Mouse (Mus musculus) T-helper 2 cell (primary cell): ENCODE results near the gene Tbc1d22a.

ENCODE experiments used
- in situ Hi-C: fragments of 300-600 bp; cut with MboI, MseI; formaldehyde crosslinking; loops from one replicate; pipeline ENCODE4 v1.15.1; 2025; ENCODE audit warnings: high pct_unique_total_duplicates

Gene Tbc1d22a

DNA sequence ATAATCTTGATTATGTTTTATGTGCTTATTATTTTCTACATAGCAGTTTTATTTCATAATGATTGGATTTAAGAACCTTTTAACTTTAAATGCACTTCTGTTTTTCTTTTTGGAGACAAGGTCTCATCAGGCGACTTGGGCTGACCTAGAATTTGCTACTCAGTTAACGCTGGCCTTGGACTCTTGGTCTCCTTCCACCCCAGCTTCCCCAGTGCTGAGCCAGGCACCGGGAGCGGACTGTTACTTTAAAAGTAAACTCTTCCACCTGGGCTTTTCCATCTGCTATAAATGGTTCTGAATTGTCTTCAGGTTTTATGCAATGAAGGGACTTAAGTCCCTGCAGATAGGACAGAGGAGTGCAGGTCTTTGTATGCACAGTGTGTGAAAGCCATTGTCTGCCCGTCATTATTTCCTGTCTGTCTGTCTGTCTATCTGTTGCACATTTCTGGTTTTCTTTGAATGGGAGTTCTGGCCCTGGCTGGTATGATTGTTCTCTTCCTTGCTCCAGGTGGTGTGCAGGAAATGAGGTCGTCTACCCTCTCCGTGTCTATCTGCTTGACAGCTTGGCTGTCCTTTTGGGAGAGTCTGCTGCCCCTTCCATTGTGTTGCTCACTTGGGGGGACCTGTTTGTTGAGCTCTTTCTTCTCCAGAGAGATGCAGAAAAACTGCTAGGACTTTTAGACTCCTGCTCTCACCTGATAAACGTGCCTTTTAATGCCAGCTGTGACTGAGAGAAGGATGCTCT is 117.4 kb downstream of the Tbc1d22a start:
- in situ Hi-C loops, result no loop called here

DNA sequence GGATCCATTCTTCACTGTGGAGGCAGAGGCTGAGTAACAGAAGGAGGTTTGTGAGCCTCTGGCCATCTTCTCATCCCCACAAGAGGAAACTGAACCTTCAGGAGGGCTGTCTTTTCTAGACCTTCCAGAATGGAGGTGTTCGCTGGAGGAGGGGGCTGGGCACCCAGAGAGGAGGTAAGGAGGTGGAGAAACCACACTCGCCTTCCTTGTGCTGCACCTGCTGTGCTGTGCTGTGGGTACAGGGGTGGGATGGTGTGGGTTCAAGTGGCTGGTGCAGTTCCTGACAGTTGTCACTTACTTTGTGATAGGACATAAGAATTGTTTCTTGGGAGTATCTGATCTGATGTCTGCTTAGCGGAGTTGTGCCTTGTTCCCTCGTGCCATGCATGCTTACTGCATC is 118.9 kb downstream of the Tbc1d22a start:
- in situ Hi-C loops, result no loop called here

DNA sequence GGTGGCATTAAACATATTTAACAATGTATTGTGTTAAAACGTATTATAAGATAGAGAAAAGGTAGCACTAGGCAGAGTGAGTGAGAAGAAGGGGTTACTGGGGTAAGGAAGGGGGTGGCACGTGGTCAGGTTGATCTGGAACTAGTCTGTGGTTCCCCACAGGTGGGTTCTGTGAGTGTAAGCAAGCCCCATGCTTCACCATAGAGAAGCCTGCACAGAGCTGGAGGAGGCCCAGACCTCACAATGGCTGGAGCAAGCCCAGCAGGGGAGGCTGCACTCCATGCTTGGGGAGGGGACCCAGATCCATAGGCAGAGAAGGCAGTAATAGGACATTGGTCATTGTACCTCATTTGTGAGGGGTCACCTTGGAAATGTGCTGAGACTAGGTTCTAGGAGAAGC is 119.3 kb downstream of the Tbc1d22a start:
- in situ Hi-C loops, result no loop called here

DNA sequence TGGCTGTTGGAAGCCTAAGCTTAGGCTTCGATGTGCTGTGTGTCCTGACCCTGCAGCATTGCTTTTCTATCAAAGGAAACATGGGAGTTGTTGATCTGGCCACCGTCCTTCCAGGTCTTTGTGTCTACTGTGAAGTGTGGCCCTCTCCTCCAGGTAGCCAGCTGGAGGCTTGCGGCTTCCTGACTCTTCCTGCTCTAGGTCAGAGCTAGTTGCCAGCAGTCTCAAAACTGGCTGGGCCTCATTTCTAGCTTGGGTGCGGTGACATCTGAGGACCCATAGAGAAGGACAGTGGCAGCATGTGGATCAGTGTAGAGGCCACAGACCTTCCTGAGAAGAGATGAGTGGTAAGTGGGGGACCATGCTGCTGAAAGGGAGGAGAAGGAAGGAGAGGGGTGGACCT is 120.0 kb downstream of the Tbc1d22a start:
- in situ Hi-C loops, result no loop called here

DNA sequence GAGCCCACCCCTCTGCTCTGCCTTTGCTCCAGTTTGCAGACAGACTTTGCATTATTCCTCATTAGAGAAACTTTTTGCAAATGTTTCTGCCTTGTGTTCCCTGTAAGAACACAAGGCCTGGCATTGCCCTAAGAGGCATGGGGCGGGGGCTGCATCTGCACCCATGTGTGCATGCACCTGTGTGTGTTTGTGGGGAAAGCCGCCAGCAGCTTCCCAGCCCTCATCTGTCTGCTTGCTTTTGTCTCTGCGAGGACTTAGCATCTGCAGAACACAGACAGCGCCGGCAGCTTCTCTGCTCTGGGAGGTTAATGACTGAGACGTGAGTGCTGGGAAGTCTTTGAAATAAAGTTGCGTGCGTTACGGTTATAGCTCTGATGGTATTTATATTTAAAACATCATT is 120.5 kb downstream of the Tbc1d22a start:
- in situ Hi-C loops, result no loop called here

DNA sequence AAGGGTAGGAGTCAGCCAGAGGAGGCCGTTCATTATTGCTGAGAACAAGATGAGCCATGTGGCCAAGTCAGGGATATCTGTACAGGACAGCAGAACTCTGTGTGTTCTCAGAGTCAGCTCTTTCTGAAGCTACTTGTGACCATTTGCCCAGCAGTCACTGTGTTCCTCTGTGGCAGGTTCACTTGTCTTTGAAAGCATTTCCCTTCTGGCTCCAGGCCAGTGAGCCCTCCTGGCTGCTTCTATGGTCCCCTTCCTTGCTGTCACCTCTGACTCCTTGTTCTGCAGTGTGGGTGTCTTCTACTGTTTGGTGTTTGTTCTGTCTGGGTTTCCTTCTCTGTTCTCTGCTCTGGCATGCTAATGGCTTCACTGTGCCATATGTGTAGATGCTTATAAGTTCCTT is 121.5 kb downstream of the Tbc1d22a start:
- in situ Hi-C loops, result no loop called here

DNA sequence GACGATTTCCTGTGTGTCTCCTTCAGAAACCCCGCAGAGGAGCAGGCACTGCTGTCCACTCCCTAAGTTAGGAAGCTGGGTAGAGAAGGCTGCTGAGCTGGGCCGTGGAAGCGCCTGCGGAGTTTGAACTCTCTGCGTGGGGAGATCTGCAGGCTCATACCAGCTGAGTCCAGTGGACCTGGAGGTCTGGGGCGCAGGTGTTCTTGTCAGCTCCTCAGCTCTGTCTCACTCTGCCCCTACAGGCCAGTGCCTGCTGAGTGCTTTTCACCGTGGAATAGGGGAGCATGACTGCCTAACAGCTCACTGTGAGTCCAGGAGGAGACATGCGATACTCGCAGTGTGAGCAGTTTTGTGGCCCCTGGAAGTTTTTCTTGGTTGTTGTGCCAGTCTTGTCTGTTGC is 123.5 kb downstream of the Tbc1d22a start:
- in situ Hi-C loops, result no loop called here

DNA sequence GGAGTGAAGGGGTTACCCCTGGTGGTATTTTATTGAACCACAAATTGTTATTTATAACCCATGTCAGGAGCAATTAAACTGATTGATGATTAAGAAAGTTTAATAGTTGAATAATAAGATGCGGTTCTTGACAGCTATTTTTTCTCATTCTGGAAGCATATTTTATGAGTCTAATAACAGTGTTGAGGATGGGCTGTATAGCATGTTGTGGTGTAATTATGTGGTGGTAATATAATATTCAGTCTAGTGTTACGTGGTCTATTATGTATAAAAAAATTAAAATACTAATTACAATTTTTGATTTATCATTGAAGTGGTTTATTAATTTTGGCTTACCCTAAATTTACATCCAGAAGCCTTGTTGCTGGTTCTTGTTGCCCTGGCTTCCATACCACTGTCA is 125.5 kb downstream of the Tbc1d22a start:
- in situ Hi-C loops, result no loop called here

DNA sequence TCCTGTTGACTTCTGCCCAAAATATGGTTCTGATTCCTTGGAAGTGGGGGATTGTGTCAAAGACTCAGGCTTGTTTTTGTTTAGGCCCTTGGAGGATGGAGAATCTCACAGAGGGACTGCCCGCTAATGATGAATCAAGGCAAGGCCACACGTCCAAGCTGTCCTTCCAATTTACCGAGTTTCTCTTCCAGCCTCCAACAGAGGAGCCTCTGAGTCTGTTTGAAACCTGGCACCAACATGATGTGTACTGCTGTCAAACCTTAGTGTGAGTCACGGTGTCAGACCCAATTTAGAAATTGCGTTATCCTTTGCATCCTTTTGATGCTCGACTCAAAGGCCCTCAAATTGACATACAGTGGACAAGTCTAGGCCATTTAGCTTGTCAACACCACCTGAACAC is 126.5 kb downstream of the Tbc1d22a start:
- in situ Hi-C loops, result no loop called here

DNA sequence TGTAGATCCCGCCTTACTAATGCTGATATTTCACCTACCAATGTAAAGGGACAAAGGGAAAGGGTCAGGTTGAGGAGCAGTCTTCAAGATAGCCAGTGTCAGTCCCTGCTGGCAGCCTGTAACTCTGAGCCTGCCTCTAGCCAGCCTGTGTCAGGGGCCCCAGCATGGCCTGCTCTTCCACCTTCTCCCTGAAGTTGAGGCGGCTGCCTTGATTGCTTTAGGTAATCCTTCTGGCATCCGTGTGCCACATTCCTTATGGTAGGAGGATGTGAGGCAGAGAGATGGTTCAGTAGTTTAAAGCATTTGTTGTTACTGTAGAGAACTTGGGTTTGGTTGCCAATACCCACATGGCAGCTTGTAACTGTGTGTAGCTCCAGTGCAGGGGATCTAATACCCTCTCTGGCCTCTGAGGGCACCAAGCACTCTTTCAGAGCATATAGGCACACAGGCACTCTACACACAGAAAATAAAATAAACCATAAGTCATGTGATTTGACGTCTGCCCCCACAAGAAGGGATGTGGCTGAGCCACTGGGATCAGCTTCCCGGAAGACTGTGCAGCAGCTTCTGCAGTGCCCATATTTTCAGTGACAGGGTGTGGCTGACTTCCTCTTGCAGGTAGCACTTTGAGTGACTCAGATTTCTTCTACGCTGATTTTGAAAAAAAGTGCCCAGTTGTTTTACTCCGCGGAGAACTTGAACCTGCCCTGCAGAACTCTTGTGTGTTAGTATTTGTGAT is 128.5 kb downstream of the Tbc1d22a start:
- in situ Hi-C loops, result no loop called here

DNA sequence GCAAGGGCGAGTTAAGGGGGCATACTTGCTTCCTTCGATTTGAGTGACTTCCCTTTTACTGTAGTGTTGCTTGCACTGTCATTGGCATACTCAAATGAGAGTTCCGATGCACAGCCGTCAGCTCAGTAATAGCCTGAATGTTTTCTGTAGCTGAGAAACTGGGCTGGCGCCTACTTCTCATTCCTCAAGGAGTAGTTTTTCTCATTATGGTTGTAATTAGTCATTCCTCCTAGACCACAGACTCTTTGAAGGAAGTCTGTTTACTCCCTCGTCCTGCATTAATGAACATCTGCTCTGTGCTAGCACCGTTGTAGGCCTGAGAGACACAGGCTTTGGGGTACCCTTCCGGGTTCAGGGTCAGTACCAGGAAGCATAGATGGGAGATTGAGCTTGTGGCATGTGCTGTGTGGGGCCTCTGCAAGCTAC is 130.7 kb downstream of the Tbc1d22a start:
- in situ Hi-C loops, result no loop called here

DNA sequence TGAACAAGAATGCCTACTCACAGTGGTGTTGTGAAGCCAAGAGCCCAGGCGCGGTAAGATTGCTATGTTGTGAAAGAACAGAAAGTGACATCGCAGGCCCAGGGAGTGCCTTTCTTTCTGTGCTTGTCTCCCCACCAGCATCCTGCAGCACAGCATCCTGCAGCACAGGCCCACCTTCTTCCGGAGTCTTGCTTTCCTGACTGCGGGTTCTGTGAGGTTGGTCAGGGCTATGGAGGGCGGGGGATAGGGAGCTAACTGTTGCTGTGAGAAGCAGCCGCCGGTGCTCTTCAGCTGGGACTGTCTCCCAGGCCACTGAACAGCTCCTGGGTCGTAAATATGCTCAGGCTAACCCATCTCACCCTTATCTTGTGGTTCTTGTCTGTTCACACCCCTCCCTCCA is 131.6 kb downstream of the Tbc1d22a start:
- in situ Hi-C loops, result no loop called here

DNA sequence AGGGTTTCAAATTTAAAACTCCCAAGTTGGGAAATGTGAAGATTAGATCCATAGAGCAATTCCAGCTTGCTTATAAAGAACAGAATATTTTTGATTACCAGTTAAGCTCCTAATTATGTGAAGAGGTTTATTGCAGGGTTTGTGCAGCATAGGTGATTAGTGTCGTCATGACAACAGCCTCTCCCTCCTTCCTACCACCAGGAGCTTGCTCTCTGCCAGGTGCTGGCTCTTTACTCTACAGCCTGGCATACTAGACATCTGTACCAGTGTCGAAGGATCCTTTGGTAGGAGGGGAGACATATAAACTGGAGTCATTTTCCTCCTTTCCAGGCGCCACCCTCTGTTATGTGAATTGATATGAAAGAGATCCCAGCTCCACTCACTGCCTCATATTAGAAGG is 132.3 kb downstream of the Tbc1d22a start:
- in situ Hi-C loops, result no loop called here

DNA sequence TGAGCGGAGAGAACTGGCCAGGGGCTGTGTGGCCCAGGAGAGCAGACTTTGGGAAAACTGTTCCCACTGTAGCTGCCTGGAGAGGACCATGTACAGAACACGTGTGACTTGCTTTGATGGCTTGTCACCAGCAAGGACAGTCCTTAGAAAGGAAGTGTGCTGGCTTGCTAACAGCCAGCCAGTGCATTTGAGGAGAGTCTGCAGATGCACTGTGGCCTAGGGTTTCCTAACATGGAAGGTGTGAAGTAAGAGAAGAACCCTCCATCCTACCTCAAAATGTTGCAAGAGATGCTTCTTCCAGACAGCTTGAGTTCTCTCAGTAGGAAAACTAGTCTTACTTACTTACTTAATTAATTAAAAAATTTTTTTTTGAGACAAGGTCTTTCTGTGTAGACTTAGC is 140.7 kb downstream of the Tbc1d22a start:
- in situ Hi-C loops, result no loop called here

DNA sequence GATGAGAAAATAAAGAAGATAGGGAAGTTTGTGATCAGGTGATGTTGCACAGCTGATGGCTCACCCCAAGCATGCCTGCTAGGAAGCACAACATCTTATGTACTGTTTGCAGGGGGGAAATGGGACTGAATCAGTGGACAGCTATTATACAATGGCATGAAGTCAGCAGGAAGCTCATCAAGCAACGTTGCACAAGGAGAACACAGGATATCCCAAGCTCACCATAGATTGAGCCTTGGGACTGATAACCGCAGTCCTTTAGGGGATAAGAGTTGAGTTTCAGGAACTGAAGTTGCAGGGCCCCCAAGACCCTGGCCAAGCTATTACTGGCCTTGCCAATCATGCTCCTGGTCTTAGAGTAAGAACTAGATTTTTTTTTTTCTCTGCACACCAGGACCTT is 141.6 kb downstream of the Tbc1d22a start:
- in situ Hi-C loops, result no loop called here

DNA sequence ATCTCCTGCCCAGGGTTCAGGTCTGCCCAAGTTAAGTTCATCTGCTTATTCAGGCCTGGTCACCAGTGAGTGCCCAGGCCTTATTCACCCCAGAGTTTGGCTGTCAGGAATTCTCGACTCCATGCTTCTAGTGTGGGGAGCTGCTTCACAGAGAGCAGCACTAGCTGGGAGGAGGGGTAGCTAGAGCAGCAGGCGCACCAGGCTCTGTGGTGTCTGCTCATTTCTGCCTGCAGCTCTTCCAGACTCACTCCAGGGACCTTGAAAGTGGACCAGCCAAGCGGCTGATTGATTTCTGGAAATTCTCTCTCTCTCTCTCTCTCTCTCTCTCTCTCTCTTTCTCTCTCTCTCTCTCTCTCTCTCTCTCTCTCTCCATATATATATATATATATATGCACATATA is 146.1 kb downstream of the Tbc1d22a start:
- in situ Hi-C loops, result no loop called here

DNA sequence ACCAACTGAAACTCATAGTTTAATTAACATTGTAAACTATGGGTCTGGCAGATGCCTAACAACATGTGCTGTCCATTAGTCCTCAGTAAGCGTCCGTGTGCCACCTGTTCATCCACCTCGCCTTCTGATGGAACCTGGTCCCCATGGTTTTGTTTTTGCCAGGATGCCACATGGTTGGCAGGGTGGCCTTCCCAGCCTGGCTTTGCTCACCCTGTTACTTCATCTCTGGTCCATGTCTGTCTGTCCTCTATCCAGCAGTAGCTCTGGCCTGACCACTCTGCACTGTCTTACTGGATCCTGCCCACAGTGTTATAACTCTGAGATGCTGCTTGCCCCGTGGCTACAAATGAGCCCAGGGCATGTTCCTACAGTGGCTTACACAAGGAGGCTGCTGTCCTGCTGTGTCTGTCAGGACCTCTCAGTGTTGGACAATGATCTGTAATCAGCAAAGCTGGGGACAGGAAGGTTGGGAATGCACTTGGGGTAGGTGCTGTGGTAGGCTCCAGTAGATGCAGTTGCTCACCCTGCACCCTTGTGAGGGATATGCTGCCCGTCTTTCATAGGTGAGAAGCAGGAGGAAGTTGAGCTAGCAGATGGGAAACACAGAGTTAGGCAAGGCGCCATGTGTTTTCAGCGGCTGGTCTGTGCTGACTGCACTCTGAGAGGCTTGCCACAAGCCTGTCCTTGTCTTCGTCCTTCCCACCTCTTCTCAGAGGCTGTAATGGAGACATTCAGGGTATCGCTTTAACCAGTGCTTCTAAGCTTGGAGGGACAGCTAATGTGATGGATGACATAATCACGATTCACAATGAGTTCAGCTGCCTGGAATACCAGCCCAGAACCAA is 148.3 kb downstream of the Tbc1d22a start:
- in situ Hi-C loops, result no loop called here

DNA sequence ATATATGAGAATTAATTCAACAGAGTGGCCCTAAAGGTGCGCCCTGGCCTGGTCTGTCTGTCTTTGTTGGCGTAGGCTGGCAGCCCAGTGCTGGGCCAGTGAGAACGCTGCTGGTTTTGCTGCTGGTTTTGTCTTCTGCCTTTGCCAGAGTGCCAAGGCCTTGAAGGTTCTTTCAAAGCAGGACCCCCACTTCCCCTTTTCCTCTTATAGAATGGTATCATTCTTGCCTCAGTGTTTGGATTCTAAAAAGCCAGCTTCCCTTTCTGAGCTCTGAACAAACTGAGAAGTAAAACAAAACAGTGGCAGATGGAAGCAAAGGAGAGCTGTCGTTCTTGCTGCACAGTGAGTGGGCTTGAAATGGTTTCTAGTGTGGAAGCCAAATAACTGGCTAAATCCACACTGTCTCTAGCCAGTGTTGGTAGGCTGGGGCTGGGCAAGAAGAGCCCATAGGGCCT is 149.6 kb downstream of the Tbc1d22a start:
- in situ Hi-C loops, result no loop called here

DNA sequence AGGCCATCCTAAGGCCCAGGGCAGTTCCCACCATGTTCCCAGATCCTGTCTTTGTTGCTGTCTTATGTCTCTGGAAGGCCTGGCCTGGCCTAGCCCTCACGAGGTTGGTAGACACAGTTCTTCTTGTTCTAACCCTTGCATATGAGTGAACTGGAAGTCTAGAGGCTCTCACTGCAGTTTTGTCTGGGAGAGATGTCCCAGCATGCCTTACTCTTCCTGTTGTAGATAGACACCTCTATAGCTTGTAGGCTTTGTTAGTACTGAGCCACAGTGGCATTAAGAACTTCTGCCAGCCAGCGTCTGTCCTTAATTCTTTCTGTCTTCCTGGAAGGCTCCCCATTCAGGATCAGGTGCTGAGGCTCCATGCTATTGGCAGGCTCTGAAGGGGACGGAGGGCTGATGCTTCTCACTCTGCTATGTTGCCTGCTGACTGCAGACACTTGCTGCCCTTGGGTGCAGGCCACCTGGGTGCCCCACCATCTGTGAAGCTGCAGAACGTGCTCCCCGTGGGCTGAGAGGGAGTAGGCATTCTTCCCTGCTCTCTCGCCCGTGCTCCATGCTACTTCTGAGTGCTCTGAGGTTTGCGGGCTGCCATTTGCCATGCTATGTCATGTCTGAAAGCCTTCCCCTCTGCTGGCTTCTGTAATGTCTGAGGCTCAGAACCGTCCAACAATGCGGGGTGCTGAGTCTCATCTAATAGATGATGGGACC is 150.8 kb downstream of the Tbc1d22a start:
- in situ Hi-C loops, result no loop called here

DNA sequence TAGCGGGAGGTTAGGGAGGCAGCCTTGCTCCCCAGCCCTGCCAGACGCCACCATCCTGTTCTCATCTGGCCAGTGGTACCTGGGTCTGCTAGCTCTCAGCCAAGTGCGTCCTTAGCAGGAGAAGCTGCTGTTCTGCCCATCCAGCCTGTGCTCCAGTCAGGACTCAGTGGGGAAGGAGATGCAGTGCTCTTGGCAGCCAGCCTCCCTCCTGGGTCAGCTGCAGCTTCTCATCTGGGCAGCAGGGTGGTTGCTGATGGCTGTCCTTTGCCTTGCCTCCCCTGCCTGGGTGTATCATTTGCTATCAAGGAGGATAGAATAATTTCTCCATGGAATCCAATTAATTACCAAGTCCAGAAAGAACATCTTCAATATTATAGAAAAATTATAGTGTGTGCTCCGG is 152.5 kb downstream of the Tbc1d22a start:
- in situ Hi-C loops, result no loop called here

DNA sequence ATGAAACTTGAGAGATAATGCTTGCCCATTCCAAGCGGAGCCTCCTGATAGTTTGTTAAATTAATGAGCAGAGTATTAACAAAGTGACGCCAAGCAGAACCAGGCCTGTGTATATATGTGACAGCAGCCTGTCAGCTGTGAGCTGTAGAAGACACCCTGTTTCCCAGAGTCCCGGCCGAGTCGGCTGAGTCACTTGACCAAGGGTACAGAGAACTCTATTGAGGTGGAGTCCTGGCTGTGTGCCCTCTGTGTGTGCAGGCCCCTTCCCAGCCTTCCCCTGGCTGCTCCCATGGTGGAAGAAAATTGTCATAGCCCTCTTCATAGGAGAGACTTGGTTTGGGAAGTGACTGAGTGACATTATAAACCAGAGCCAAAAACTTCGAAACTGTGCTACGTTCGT is 153.0 kb downstream of the Tbc1d22a start:
- in situ Hi-C loops, result no loop called here

DNA sequence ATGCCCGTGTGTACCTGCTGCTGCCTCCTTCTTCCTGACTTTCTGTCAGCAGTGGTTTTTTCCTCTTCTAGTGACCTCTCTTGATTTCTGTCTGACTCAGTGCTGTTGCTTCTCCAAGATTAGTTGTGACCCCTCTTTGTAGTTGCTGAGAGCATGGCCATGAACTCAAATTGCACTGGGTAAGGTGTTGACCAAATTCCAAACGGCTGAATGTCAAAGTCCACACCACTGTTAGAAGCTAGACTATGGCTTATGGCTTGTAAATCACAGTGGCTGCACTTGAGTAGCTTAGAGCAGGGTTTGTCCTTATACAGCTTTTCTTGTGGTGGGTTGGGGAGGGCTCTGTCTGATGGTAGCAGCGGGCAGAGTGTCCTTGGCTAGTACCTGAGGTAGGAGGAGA is 156.6 kb downstream of the Tbc1d22a start:
- in situ Hi-C loops, result no loop called here
